Mouse (Mus musculus): Measurements from ENCODE around the gene Sectm1a.
"Not testable (repeated sequence)": the region's sequence is repeated elsewhere in the genome, so short reads cannot be mapped to it uniquely, and the experiment has no call there.

Gene Sectm1a

DNA sequence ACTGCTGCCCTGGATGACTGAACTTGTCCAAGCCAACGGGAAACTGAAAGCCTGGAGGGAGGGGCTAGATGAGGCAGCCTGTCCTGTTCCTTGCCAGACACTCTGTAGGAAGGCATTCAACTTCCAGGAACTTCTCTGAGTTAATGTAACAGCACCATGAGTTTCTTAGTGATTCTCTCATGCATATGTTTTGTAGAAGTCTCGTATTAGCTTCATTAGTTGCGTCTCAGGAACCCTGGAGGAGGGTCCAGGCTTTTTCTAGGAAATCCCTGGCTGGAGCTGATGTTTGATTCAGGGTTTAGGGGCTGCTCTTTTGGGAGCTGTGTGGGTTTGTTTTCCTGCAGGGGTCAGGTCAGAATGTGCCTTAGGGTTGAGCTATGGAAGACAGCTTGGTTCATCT, at the start of gene Sectm1a:
Gene Sectm1a (minus strand): TSS at position 101 of the 400 bp plus-strand sequence.
- POLR2A ChIA-PET, result interaction anchor here in 2 of 4 experiments (0.8 to 1.5 kb wide), 3 partner anchors 11 to 65 kb away, joined by 3 to 6 read pairs (median 4); partner anchors contain the start of gene Tex19.1 (in 1 of the 2)

DNA sequence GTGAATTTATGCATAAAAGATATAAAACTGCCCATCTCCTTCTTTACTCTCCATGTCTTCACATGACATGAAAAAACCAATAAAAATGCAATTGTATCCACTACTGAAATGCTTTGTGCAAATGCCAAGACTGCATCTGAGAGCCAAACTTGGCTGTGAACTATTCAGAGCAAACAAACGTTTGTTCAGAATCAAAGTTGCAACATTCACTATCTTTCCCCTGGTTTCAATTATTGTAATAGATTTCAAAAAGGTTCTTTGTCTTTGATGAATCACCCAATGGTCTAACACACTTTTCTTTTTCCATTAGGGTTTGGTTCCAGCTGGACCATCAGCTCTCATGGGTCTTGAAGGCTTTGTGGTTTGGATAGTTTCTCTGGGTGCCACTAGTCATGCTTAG, 48.6 kb upstream of the Sectm1a start:
- CTCF ChIA-PET, result no interaction called here
- POLR2A ChIA-PET, result interaction anchor here in 2 of 4 experiments (1.2 to 3.2 kb wide), 3 partner anchors 9 to 17 kb away, joined by 3 to 16 read pairs (median 5); partner anchors contain the start of gene Tex19.1 (in 1 of the 2)

More for the DNA sequence above, at the start of gene Sectm1a:
- CTCF ChIA-PET, result interaction anchor here in 2 of 4 experiments (0.6 to 0.7 kb wide), 2 partner anchors 28 kb away, joined by 3 read pairs; no protein-coding TSS in a partner anchor

DNA sequence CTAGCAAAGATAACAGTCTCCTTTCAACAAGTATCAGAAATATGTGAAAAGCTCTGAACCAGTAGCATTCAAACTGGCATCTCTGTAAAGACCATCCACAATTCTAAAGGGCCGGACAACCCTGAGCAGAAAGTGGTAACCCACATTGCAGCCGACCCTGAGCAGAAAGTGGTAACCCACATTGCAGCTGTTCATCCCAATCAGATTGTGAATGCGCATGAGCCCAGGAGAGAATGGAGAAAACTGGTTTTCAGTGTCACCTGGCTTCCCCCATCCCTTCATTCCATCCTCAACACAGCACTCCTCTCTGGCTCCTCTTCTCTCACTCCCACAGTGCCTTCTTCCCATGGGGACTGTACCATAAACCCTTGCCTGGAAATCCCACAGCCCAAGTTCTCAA, 46.4 kb upstream of the Sectm1a start:
- ChIA-PET CTCF (no interaction called here), POLR2A (interaction anchor here in 1 of 4 experiments (1.3 kb wide), 1 partner anchor 18 kb away, joined by 3 read pairs; the partner anchor contains the start of gene Tex19.1)

DNA sequence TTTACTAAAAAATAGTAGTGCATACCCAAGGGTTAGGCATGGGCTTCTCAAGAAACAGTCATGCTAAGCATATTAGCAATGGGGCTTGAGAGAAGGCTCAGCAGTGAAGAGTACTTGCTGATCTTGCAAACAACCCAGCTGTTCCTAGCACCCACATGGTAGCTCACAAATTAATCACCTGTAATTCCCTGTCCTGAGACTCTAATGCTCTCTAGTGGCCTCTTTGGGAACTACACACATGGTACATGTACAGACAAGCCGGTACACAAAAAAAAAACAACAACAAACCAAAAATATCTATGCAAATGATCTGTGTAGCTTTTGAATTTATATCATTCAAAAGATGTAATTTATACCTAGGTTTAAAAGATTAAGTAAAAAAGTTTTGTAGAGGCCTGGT, 45.4 kb upstream of the Sectm1a start:
- POLR2A ChIA-PET, result interaction anchor here (0.6 to 2.2 kb wide), 16 partner anchors 8 to 494 kb away, joined by 3 to 17 read pairs (median 3); partner anchors contain the start of genes Tex19.1 (in 3 of the 4) and Tex19.2 (in 1 of the 4)

DNA sequence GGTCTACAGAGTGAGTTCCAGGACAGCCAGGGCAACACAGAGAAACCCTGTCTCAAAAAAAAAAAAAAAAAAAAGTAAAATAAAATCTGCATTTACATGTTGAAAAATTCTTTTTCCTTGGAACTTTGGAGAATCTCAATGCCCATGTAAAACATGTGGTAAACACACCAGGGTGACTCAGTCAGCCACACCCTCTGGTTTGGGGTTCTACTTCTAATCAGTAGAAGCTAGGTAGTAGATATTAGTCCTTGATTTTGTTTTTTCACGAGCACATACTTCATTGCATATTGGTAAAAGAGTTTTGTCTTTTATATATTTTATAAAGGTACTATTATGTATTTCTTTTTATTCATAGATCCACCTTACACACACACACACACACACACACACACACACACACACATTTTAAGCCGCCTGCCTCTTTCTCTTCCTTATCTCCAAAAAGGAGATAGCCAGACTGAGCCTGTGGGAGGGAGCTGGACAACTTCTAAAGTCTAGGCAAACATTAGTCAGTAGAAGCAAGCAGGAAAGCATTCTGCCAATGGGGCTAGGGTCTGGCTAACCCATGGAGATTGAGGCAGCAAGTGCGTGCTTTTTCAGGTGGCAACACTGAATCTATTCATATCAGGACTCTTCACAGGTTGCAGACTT, 44.6 kb upstream of the Sectm1a start:
- POLR2A ChIA-PET, result interaction anchor here in 3 of 4 experiments (0.5 to 2.2 kb wide), 16 partner anchors 8 to 493 kb away, joined by 3 to 17 read pairs (median 4); partner anchors contain the start of genes Tex19.1 (in 2 of the 3) and Tex19.2 (in 1 of the 3)
- CTCF ChIA-PET, result interaction anchor here (0.5 to 1.9 kb wide), 45 partner anchors 8 to 756 kb away, joined by 3 to 13 read pairs (median 4); partner anchors contain the start of genes Cd7 (in 1 of the 4), Rac3 (in 1 of the 4), Tex19.1 (in 1 of the 4) and Tex19.2 (in 1 of the 4)

More for the DNA sequence above, 45.4 kb upstream of the Sectm1a start:
- CTCF ChIA-PET, result interaction anchor here (0.5 to 1.9 kb wide), 44 partner anchors 9 to 757 kb away, joined by 3 to 13 read pairs (median 4); partner anchors contain the start of genes Cd7 (in 1 of the 4), Rac3 (in 1 of the 4), Tex19.1 (in 1 of the 4) and Tex19.2 (in 1 of the 4)

DNA sequence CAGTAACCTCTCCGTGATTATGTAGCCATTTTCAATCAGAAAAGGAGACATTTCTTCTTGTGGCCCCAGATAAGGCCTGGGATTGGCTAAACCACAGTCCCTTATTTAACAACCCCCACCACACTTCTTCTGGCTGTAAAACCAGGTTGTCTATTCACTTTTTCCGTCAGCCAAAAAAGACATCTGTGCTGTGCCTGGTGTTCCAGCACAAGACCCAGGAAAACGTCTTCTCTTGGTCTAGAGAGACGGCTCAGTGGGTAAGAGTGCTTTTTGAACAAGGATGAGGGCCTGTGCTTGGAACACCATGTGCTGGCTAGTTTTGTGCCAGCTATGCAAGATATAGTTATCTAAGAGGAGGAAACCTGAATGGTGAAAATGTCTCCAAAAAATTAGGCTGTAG, 42.4 kb upstream of the Sectm1a start:
- CTCF ChIA-PET, result interaction anchor here in 2 of 4 experiments (0.6 to 1.8 kb wide), 3 partner anchors 403 to 1006 kb away, joined by 3 to 4 read pairs (median 4); no protein-coding TSS in a partner anchor
- POLR2A ChIA-PET, result interaction anchor here in 2 of 4 experiments (1.2 to 1.3 kb wide), 2 partner anchors 22 to 222 kb away, joined by 3 read pairs; no protein-coding TSS in a partner anchor

DNA sequence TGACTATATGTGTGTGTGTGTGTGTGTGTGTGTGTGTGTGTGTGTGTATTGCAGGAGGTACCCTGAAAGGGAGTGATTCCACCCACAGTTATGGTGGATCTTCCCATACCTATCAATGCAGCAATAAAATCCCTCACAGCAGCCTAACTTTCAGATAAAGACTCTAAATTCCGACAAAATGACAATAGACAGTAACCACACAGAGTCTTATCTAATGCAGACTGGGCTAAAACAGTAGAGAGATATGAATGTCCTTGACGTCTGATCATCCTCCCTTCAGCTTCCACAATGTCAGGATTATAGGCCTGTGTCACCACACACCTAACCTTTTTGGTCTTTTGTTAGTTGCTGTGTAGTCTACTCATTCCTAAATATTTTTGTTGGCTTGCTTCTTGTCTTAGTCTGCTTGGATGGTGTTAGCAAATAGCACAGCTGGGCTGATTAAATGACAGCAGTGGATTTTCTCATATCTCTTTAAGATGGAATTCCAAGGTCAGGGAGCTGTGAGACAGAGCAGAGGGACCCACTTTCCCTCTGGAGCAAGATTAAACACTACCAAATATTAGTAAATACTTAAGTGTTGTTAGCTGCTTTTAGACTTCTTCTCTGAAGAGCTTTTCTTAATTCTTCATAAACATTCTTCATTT, 41.1 kb upstream of the Sectm1a start:
- ChIA-PET CTCF (no interaction called here), POLR2A (interaction anchor here in 2 of 4 experiments (1.2 to 1.3 kb wide), 2 partner anchors 10 to 21 kb away, joined by 3 read pairs; no protein-coding TSS in a partner anchor)

DNA sequence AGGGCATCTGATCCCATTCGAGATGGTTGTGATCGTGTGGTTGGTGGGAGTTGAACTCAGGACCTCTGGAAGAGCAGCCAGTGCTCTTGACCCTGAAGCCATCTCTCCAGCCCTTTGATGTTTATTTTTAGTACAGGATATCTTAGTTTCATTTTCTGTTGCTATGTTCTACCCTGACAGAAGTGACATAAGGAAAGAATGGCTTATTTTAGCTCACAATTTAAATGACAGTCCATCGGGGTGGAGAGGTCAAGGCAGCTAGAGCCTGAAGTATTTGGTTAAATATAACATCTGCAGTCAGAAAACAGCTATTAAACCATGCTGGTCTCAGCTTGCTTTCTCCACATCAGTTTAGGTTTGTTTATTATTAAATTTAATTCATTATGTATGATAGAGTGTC, 40.1 kb upstream of the Sectm1a start:
- ChIA-PET POLR2A (interaction anchor here in 2 of 4 experiments (5.1 to 6.8 kb wide), 2 partner anchors 25 to 26 kb away, joined by 37 to 63 read pairs; partner anchors contain the start of gene Tex19.1 (in 2 of the 2)), CTCF (interaction anchor here in 1 of 4 experiments (0.6 kb wide), 1 partner anchor 99 kb away, joined by 3 read pairs; no protein-coding TSS in a partner anchor)

DNA sequence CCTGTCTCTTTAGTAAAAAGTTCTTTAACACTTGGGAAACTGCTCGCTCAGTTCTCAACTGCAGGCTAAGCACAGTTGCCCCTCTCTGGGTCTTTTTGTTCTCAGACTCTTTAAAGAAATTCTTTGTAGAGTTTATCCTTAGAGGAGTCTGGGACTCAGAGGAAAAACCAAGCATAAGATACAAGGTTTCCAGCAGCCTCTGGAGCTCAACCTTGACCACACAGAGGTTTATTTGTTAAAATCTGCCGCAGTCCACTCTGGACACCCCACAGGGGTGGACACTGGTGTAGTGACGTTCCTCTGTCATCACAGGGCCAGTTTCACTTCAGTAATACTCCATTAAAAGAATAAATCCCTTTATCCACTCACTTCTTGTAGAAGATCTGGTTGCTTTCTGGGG, 37.6 kb upstream of the Sectm1a start, which contains the start of gene Tex19.2:
Gene Tex19.2 (minus strand): TSS at position 101 of the 400 bp plus-strand sequence.
- ChIA-PET CTCF (interaction anchor here in 3 of 4 experiments (0.7 to 2.5 kb wide), 6 partner anchors 8 to 205 kb away, joined by 3 to 8 read pairs (median 4); no protein-coding TSS in a partner anchor), POLR2A (interaction anchor here in 3 of 4 experiments (0.9 to 6.8 kb wide), 11 partner anchors 8 to 217 kb away, joined by 3 to 63 read pairs (median 4); partner anchors contain the start of genes Tex19.1 (in 3 of the 3), Csnk1d (in 1 of the 3) and Narf (in 1 of the 3))

DNA sequence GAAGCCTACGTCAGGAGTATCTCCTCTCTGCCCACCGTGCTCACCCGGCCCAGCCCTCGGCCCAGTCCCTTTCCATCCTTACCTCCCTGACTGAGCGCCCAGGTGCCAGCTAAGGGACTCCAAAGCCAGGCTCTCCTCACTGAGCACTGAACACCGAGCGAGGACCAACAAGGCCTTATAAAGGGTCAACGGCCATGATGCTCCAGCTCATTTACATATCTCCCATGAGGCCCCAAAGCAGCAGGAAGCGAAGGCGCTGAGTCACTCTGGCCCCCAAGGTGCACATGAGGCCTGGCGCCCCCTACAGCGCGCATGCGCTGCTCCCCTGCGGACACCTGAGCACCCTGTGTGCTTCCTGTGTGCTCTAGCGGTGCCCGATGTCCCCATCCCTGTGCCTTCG, 37.1 kb upstream of the Sectm1a start:
- CTCF ChIA-PET, result interaction anchor here in 2 of 4 experiments (0.9 to 2.5 kb wide), 8 partner anchors 8 to 397 kb away, joined by 3 to 8 read pairs (median 4); no protein-coding TSS in a partner anchor
- POLR2A ChIA-PET, result interaction anchor here in 3 of 4 experiments (0.9 to 6.8 kb wide), 12 partner anchors 8 to 216 kb away, joined by 3 to 63 read pairs (median 4); partner anchors contain the start of genes Tex19.1 (in 3 of the 3), Csnk1d (in 1 of the 3) and Narf (in 1 of the 3)

DNA sequence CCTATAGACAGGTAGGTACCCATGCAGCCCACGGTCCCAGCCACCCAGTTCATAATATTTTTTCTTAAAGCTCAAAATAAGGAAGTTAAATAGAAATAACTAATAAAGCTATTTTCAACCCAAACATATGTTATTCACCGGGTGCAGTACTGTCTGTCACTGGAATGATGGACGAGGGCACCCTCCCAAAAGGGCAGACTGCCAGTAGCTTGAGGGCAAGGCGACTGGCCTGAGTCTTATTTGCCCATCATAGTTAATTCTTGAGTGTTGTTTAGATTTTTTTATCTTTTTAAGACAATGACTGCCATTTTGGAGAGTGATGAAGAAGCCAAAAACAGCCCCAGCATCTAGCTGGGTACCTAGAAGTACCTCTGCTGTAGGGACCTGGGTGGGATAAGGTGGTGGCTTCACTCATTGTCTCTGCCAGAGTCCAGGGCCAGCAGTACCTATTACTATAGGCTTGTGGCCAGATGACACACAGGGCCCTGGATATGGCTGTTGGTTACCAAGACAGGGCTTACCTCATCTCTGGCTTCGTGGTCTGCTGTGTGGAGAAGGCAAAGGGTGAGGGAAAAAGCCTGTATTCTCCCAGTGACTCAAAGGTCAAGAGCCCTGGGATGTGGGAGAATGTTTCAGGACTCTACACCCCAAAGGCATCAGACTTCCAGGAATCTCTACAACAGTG, 31.2 kb upstream of the Sectm1a start:
- ChIA-PET POLR2A (interaction anchor here in 2 of 4 experiments (0.9 to 1.5 kb wide), 3 partner anchors 14 to 34 kb away, joined by 4 to 5 read pairs (median 5); partner anchors contain the start of gene Tex19.1 (in 2 of the 2)), CTCF (interaction anchor here in 1 of 4 experiments (1.9 kb wide), 1 partner anchor 59 kb away, joined by 4 read pairs; no protein-coding TSS in a partner anchor)

DNA sequence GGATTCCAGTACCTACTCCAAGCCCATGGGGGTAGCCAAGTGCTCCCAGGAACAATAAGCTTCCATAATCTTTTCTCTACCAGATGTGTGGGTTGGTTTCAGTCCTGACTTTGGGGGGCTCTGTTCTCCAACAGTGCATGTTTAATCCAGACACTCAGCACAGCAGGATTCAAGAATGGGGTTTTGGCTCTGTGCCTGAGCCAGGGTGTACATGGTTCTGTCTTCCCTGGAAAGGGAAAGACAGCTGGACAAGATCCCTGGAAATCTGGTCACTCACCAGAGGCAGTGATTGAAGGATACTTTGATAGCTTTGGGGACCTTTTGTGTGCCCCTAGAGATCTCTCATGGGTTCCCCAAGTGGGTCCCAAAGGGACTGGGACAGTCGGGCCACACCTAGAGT, 30.6 kb upstream of the Sectm1a start:
- CTCF ChIA-PET, result no interaction called here
- POLR2A ChIA-PET, result interaction anchor here in 2 of 4 experiments (0.9 to 1.5 kb wide), 3 partner anchors 14 to 34 kb away, joined by 4 to 5 read pairs (median 5); partner anchors contain the start of gene Tex19.1 (in 2 of the 2)

DNA sequence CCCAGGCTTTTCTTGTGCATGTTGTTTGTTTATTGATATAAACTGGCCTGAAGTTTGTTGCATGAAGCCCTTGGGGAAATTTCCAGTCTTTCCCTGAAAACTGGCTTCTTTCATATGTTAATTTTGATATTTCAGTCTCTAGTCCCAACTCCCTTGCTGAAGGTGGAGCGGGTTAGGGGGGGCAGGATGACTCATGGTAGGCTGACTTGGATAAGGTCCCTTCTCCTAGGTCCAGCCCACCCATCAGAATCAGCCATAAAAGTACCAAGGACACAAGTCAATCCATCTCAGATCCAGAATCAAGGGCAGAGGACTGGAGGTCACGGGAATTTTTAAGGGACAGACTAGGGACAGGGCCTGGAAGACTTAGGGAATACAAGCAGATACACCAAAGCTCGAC, 30.0 kb upstream of the Sectm1a start:
- POLR2A ChIA-PET, result interaction anchor here in 2 of 4 experiments (1.2 to 1.5 kb wide), 2 partner anchors 35 kb away, joined by 4 to 5 read pairs; partner anchors contain the start of gene Tex19.1 (in 2 of the 2)
- CTCF ChIA-PET, result no interaction called here

DNA sequence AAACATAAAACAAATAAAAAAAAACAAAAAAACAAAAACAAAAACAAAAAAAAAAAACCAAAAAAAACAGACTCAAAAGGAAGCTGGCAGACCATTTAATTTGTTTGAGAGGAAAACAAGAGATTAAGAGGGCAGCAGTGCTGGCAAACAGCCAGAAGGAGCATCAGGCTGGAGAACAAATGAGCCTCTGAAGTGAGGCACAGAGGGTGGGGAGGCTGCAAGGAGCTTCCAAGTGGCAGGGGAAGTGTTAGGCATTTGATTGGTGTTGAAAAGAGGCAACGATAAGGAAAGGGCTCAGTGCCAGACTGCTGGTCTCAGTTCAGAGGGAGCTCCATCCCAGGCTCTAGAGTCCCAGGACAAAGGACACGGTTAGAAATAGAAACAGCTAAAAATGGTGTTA, 29.0 kb upstream of the Sectm1a start:
- POLR2A ChIA-PET, result interaction anchor here in 1 of 4 experiments (0.6 to 1.0 kb wide), 2 partner anchors 115 to 158 kb away, joined by 3 read pairs; no protein-coding TSS in a partner anchor
- CTCF ChIA-PET, result interaction anchor here in 2 of 4 experiments (0.7 to 1.3 kb wide), 2 partner anchors 57 to 141 kb away, joined by 3 read pairs; no protein-coding TSS in a partner anchor

DNA sequence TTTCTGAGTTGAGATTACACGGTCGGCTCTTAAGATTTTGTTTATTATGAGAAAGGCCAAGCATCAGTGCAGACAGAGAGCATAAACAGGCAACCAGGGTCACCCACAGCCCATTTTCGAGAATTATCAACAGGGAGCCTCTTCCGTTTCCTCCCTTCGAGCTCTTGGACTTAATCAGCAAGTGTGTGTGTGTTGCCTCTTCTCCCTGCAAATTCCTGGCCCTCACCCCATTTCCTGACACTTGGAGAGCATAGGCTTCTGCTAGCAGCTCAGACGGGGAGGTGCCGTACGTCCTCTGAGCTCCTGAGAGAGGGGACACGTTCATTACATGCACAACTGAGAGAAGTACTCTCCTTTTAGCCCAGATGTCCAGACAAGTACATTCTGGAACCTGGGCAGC, 27.0 kb upstream of the Sectm1a start:
- CTCF ChIA-PET, result interaction anchor here in 1 of 4 experiments (1.2 kb wide), 1 partner anchor 55 kb away, joined by 3 read pairs; no protein-coding TSS in a partner anchor
- POLR2A ChIA-PET, result interaction anchor here in 3 of 4 experiments (0.9 to 1.6 kb wide), 3 partner anchors 9 to 38 kb away, joined by 3 read pairs; partner anchors contain the start of gene Tex19.1 (in 1 of the 3)

DNA sequence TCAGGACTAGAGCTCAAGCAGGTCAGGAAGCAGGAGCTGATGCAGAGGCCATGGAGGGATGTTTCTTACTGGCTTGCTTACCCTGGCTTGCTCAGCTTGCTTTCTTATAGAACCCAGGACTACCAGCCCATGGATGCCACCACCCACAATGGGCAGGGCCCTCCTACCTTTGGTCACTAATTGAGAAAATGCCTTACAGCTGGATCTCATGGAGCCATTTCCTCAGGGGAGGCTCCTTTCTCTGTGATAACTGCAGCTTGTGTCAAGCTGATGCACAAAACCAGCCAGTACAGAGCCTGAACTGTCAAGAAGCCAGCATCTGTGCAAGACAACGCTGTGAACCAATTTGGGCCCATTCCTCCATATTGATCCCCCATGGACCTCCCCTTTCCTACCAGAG, 26.2 kb upstream of the Sectm1a start:
- POLR2A ChIA-PET, result interaction anchor here in 2 of 4 experiments (0.9 to 1.6 kb wide), 2 partner anchors 10 to 38 kb away, joined by 3 read pairs; partner anchors contain the start of gene Tex19.1 (in 1 of the 2)
- CTCF ChIA-PET, result not testable (repeated sequence)

All from embryonic stem cell, embryonic (primary cell).